Mouse (Mus musculus) CH12F3 (cell line): ENCODE results near the gene Wdr4.

Experiments
- in situ Hi-C: fragments of 300-500 bp; cut with MboI; formaldehyde crosslinking; loops from 2 replicates; pipeline ENCODE4 v1.14.3; 2020; ENCODE audit warnings: low sequenced_read_pairs

Wdr4 gene

GRCm38 (mm10) chr17:31500416-31500815 lies 19.4 kb downstream of the Wdr4 start:
- in situ Hi-C loops: no loop called here

GRCm38 (mm10) chr17:31499725-31500124 lies 20.1 kb downstream of the Wdr4 start:
- in situ Hi-C loops: no loop called here

DNA sequence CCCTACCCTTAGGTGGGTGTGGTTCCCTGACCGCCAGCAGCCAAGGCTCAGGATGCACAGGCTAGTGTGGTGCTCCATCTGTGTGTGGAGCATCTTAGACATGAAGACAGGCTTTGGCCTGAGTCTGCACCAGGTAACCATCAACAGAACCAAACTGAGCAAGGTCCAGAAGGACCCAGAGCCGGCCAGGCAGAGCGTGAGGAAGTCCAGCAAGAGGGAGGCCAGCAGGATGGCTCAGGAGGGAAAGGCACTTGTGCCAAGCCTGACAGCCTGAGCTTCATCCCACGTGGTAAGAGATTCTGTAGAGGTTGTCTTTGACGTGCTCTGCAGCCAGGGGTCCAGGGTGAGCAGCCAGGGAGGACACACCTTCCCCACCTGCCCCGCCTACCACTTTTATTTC lies 22.1 kb downstream of the Wdr4 start:
- in situ Hi-C loops: no loop called here

GRCm38 (mm10) chr17:31494989-31495388 lies 24.8 kb downstream of the Wdr4 start:
- in situ Hi-C loops: no loop called here

GRCm38 (mm10) chr17:31492416-31492815 lies 27.4 kb downstream of the Wdr4 start:
- in situ Hi-C loops: no loop called here

DNA sequence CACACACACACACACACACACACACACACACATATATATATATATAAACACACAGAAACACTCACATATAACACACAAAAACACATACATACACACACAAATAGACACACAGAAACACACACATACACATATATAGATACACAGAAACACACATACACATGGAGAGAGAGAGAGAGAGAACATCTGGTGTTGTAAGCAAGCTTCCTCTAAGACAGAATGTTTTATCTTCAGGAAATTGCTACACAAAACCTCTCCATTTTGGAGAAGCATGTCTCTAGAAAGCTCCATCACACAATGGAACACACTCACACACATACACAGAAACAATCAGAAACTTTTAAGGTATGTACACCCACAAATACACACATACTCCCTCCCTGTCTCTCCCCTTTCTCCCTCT lies 28.4 kb downstream of the Wdr4 start:
- in situ Hi-C loops: no loop called here

DNA sequence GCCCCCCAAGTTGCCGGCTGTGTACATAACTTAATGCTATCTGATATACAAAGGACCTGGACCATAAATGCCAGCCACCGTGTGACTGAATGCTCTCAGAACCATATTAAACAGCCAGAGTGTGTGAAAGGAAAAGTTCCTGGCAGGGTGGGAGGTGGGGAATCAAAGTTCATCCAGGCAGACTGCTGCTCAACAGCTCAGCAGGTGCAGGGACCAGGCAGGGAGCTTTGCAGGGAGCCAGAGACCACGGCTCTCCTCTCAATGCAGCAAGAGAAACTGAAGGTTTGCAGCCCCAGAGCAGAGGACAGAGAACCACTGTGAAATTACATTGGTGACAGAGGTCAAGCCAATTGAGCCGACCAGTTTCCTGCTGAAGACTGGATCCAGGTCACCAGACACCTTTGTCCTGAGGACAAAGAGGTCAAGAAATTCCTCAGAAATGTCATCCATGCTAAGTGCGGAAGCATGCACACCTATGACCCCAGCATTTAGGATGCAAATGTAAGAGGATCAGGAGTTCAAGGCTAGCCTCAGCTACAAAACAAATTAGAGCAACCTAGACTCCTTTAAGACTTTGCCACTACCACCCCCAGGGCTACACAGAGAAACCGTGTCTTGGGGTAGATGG lies 32.2 kb downstream of the Wdr4 start:
- in situ Hi-C loops: no loop called here

- in situ Hi-C loops: no loop called here
Observed at GRCm38 (mm10) chr17:31486616-31487198, 33.1 kb downstream of the Wdr4 start.

- in situ Hi-C loops: no loop called here
Observed at GRCm38 (mm10) chr17:31479108-31479844, 40.5 kb downstream of the Wdr4 start.

DNA sequence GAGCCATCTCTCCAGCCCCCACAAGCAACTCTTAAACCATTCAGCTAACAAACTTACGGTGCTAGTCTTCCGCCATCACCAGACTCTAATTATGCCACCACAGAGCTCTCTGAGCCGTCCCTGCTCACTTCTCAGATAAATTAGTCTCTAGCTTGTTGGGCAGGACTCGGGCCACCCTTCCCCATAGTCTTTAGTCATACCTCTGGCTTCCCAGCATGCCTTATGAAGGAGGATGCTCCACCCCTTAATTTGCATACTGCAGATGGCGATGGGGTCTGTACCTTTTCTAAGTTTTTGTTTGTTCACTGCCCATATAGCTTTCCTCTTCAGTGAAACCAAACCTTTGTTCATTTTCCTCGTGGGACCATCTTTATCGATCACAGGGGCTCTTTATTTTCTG lies 41.2 kb downstream of the Wdr4 start:
- in situ Hi-C loops: no loop called here

GRCm38 (mm10) chr17:31474388-31474787 lies 45.4 kb downstream of the Wdr4 start:
- in situ Hi-C loops: no loop called here

GRCm38 (mm10) chr17:31470766-31471418 lies 48.9 kb downstream of the Wdr4 start:
- in situ Hi-C loops: no loop called here

DNA sequence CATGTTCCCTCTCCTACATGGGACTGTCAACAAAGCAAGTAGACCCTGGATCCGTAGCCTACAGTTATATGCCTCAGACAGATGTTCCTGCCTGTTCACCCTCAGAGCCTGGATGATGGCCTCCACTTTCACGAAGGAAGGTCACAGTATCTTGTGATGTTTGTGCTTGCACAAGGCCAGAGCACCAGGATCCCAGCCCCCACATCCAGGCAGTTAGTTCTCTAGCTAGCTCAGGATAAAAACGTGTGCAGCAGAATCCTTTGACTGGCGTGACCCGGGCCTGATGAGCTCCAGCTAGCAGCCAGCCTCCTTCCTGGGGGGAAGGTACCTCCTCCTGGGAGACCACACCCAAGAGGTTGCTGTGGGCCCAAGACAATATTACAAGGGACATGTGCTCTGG lies 51.3 kb downstream of the Wdr4 start:
- in situ Hi-C loops: no loop called here

DNA sequence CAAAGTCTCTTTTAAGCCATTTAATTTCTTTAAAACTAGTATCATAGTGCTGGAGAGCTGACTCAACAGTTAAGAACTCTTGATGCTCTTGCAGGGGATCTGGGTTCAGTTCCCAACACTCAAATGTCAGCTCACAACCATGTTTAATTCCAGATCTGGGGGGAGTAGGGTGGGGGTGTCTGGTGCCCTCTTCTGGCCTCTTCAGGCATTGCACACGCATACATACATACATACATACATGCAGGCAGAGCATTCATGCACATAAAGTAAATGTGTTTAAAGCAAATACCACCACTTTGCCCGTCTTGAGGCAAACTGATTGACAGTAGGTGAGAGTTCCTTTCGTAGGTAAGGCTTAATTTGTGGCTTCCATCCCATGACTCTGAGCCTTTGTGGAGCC lies 52.9 kb downstream of the Wdr4 start:
- in situ Hi-C loops: no loop called here

GRCm38 (mm10) chr17:31462506-31462905 lies 57.3 kb downstream of the Wdr4 start:
- in situ Hi-C loops: no loop called here

GRCm38 (mm10) chr17:31460416-31460815 lies 59.4 kb downstream of the Wdr4 start:
- in situ Hi-C loops: no loop called here

DNA sequence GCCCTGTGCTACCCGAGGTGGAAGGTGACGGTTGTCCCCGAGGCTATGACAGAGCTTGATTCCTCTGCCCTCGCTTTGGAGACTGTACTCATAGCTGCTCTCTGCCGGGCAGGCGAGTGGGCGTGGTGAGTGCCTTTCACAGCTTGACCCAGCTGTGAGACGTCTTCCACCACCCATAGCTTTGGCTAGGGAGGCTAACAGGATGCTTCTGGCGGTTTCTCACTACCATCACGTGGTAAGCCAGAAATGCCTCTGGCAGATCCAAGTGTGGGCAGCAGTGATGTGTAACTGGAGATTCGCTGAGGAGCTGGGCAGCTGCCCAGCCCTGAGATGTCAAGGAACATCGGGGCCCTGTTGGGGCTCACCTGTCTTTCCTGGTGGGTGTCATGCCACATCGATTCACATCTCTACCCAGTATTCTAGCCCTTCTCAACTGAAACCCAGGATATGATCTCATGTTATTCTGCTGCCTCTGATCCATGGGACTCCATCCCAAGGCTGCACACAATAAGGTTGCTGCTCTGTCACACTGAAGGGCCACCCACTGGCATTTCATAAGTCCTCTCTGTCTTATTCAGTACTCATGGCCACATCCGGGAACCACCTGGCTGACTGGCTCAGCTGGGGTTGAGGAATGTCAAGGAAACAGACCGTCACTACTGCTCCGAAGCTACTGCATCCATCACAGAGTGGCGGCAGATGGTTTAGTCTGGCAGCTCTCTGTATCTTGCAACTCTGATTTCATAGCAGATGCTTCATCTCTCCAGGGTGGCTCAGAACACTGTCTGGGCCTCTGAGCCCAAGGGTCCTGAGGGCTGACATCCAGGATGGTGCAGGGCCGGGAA lies 62.8 kb downstream of the Wdr4 start:
- in situ Hi-C loops: no loop called here

- in situ Hi-C loops: no loop called here
Observed at GRCm38 (mm10) chr17:31454056-31454455, 65.7 kb downstream of the Wdr4 start.

DNA sequence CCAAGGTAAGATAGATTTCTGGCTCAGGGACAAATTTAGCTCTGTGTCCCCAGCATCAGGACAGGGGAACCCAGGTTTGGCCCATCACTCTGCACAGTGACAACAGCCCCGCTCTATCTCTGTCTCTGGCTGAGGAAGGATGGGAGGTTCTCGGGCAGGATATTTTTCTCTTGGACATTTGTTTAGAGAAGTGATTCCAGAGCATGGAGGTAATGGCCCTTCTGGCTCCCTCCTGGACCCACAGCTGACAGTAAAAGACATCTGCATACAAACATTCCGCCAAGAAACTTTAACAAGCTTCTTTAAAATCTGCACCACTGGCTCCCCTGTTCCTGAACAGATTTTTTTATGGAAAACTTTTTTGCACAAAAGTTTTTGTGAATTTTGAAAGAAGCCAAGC lies 66.3 kb downstream of the Wdr4 start:
- in situ Hi-C loops: no loop called here

DNA sequence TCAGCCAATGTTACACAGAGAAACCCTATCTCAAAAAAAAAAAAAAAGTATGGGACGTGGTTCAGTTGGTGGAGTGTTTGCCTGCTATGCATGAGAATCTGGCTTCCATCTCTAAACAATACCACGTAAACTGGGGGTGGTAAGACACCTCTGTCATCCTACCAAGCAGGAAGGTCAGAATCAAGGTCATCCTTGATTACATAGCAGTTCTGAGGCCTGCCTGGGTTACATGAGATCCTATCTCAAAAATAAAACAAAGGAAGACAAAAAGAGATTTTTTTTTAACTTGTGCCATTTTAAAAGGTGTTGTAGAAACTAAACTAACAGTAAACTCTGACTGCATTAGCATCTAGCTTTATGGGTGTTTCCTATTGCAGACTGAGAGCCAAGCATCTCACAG lies 67.0 kb downstream of the Wdr4 start:
- in situ Hi-C loops: no loop called here

DNA sequence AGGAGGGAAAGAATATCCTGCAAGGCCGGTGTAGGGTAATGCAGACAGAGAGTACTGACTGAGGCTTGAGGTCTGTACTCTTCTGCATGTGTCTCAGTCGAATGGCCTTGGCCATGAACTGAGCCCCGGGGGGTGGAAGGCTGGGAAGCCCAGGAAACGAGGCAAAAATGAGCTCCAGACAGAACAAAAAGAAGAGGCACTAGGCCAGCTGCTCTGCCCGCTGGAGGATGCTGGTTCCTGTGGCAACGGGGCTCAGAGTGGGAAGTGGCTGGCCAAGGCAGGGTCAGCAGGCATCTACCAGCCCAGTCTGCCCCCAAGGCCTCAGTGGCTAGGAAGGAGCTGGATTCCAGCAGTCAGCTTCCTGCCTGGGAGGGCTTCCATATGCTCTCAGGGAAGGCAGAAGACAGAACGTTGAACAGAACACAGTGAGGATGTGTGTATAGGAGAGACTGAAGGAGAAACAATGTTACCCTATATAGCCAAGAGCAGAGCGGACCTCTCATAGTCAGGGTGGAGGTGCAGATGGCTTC lies 68.5 kb downstream of the Wdr4 start:
- in situ Hi-C loops: no loop called here
